Mouse (Mus musculus) lung, postnatal 0 days (tissue): ENCODE measurements at regions not wholly inside any gene's neighbourhood (a gene's known extent, or its start where the extent isn't known, plus 50 kb on each side); places are given as distances from the start of the nearest gene placed in this dataset.

Source experiments
- ATAC-seq: fragments of 200-750 bp; cut with Nextera tagmentation; 2 replicates; pipeline ENCODE4 v1.8.0; 2017; ENCODE audit warnings: moderate library complexity
- DNase-seq: peaks from one replicate; pipeline ENCODE4 v3.0.0-alpha.2; 2016; ENCODE audit warnings: low spot score
- H3K27ac ChIP-seq: fragments of 300-500 bp; sonication (generic); 2 replicates; pipeline ENCODE4 v1.5.1; 2014; ENCODE audit warnings: antibody characterized with exemption, mild to moderate bottlenecking, low read length, mixed read lengths
- H3K27me3 ChIP-seq: fragments of 300-500 bp; sonication (generic); replicated peaks from 2 replicates; pipeline ENCODE4 v1.6.1; 2014; ENCODE audit warnings: low read length, mixed read lengths; ENCODE audit not compliant: insufficient read depth
- H3K36me3 ChIP-seq: fragments of 300-500 bp; sonication (generic); 2 replicates; pipeline ENCODE4 v1.6.1; 2014; ENCODE audit warnings: low read length, mixed read lengths; ENCODE audit not compliant: insufficient read depth
- H3K4me1 ChIP-seq: fragments of 300-500 bp; sonication (generic); 2 replicates; pipeline ENCODE4 v1.6.1; 2014; ENCODE audit warnings: antibody characterized with exemption, low read depth, low read length, mixed read lengths; ENCODE audit not compliant: insufficient read depth
- H3K4me2 ChIP-seq: fragments of 300-500 bp; sonication (generic); replicated peaks from 2 replicates; pipeline ENCODE4 v1.6.1; 2014; ENCODE audit warnings: low read depth, mild to moderate bottlenecking, low read length, moderate library complexity, mixed read lengths
- H3K4me3 ChIP-seq: fragments of 300-500 bp; sonication (generic); 2 replicates; pipeline ENCODE4 v1.5.1; 2014; ENCODE audit warnings: low read depth, low read length
- H3K9ac ChIP-seq: fragments of 300-500 bp; sonication (generic); replicated peaks from 2 replicates; pipeline ENCODE4 v1.6.1; 2014; ENCODE audit warnings: low read depth, mild to moderate bottlenecking
- H3K9me3 ChIP-seq: fragments of 300-500 bp; sonication (generic); 2 replicates; pipeline ENCODE4 v1.6.1; 2016; ENCODE audit warnings: low read length, mixed read lengths
- CTCF ChIP-seq: IDR thresholded peaks from 2 replicates; pipeline ENCODE4 v1.5.1; 2016; ENCODE audit warnings: antibody characterized with exemption, mild to moderate bottlenecking
- EP300 ChIP-seq: IDR thresholded peaks from 2 replicates; pipeline ENCODE4 v1.6.1; 2016; ENCODE audit warnings: antibody characterized with exemption, mild to moderate bottlenecking, control low read depth
- whole genome bisulfite sequencing: fragments of 180-500 bp; shearing (Covaris S2); extraction: QIAGEN DNeasy Blood & Tissue Kit; methylation state at CpG from one replicate; pipeline ENCODE4 v1.1.7; 2014; 5-methylcytosine and 5-hydroxymethylcytosine counted together

- no peaks in the 10 kb centered on the region for H3K27me3 ChIP-seq
- H3K36me3 ChIP-seq, result no peaks in the 10 kb centered on the region
- no peak overlapping the region for H3K4me2 ChIP-seq
- 75% methylated on average over 5 of the region's 5 CpGs for WGBS
- no peak overlapping the region for H3K9ac ChIP-seq
- H3K27ac ChIP-seq, result no peak overlapping the region
- H3K4me1 ChIP-seq, result no peaks in the 10 kb centered on the region
- TF ChIP-seq EP300, result no peak
- TF ChIP-seq CTCF, result no peak
- DNase-seq (no peak), ATAC-seq (no peak)
- H3K4me3 ChIP-seq, result no peak overlapping the region
- no peaks in the 10 kb centered on the region for H3K9me3 ChIP-seq
These were observed 125.0 kb downstream of the Gm45692 start for GRCm38 (mm10) chr8:26244308-26244707.

GRCm38 (mm10) chr8:26255191-26255669, 135.9 kb downstream of the Gm45692 start:
- WGBS, result 30% methylated on average over 6 of the region's 6 CpGs
- Histone ChIP-seq H3K36me3 (no peaks in the 10 kb centered on the region), H3K27ac (no peak overlapping the region), H3K9me3 (no peaks in the 10 kb centered on the region; the same call in 1 of the 2 replicates), H3K4me1 (no peaks in the 10 kb centered on the region), H3K27me3 (no peaks in the 10 kb centered on the region), H3K4me2 (no peak overlapping the region), H3K4me3 (no peak overlapping the region), H3K9ac (no peak overlapping the region)
- no peak for DNase-seq
- no peak for ATAC-seq
- TF ChIP-seq EP300, result no peak
- no peak for TF ChIP-seq CTCF

DNA sequence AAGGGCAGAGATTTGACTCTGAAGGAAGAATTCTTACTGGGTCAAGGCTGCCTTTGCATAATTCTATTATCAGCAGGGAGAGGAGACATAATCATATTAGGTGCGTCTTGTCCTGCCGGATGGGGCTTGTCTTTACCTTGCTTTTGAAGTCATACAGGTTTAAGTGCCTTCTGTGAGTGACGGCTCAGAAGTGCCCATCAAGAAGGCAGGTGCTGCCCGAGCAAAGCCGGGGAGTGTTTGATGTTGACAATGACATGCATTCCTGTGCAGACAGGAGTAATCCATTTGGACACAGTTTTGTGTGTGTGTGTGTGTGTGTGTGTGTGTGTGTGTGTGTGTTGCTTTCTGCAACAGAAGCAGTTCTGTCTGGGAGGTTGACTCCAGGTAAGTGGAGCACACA, 141.0 kb downstream of the Gm45692 start:
- H3K4me2 ChIP-seq, result no peak overlapping the region
- H3K9me3 ChIP-seq, result no peaks in the 10 kb centered on the region
- no peaks in the 10 kb centered on the region for H3K27me3 ChIP-seq
- H3K4me1 ChIP-seq, result no peaks in the 10 kb centered on the region
- no peak for TF ChIP-seq EP300
- TF ChIP-seq CTCF, result no peak
- ATAC-seq (no peak), DNase-seq (no peak)
- no peak overlapping the region for H3K4me3 ChIP-seq
- no peak overlapping the region for H3K27ac ChIP-seq
- no peak overlapping the region for H3K9ac ChIP-seq
- 39% methylated on average over 5 of the region's 5 CpGs for WGBS
- H3K36me3 ChIP-seq, result no peaks in the 10 kb centered on the region

- H3K4me2 ChIP-seq, result no peak overlapping the region
- 53% methylated on average over 10 of the region's 10 CpGs for WGBS
- H3K27ac ChIP-seq, result no peak overlapping the region
- DNase-seq (peak; percentile 17), ATAC-seq (no peak)
- no peaks in the 10 kb centered on the region for H3K36me3 ChIP-seq
- no peak overlapping the region for H3K4me3 ChIP-seq
- H3K9me3 ChIP-seq, result no peaks in the 10 kb centered on the region
- no peak overlapping the region for H3K9ac ChIP-seq
- TF ChIP-seq CTCF, result no peak
- no peak for TF ChIP-seq EP300
- no peaks in the 10 kb centered on the region for H3K4me1 ChIP-seq
- H3K27me3 ChIP-seq, result no peaks in the 10 kb centered on the region
These were observed 143.2 kb downstream of the Gm45692 start for GRCm38 (mm10) chr8:26262536-26262935.

DNA sequence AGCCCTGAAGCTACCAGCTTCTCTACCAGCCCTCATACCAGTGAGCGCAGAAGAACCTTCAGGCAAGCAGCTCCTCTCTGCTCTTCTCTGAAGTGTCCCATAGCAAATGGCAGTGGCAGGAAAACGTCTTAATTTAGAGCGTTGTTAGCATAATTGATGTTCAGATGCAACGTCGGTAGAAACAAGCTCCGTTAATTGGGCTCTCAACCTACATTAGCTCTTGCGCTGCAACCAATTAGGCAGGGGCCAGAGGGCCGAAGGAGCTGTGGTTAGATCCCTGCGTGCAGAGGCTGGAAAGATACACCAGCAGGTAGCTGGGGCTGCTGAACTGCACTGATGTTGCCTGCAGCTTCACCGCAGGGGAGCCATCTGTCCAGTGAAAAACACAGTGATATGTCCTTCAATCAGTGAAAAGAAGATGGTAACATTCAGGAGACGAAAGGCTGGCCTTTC, 145.6 kb downstream of the Gm45692 start:
- Histone ChIP-seq H3K4me1 (no peaks in the 10 kb centered on the region), H3K27me3 (no peaks in the 10 kb centered on the region), H3K27ac (no peak overlapping the region), H3K4me3 (no peak overlapping the region), H3K36me3 (no peaks in the 10 kb centered on the region), H3K9me3 (no peaks in the 10 kb centered on the region), H3K9ac (no peak overlapping the region), H3K4me2 (no peak overlapping the region)
- ATAC-seq, result no peak
- WGBS, result 69% methylated on average over 11 of the region's 11 CpGs
- DNase-seq, result no peak
- TF ChIP-seq EP300 (no peak), CTCF (no peak)

GRCm38 (mm10) chr8:26265366-26265765, 146.0 kb downstream of the Gm45692 start:
- Histone ChIP-seq H3K9me3 (no peaks in the 10 kb centered on the region), H3K4me2 (no peak overlapping the region), H3K9ac (no peak overlapping the region), H3K4me3 (no peak overlapping the region), H3K27me3 (no peaks in the 10 kb centered on the region), H3K4me1 (no peaks in the 10 kb centered on the region), H3K27ac (no peak overlapping the region), H3K36me3 (no peaks in the 10 kb centered on the region)
- 59% methylated on average over 8 of the region's 8 CpGs for WGBS
- ATAC-seq, result no peak
- TF ChIP-seq CTCF, result no peak
- no peak for TF ChIP-seq EP300
- DNase-seq, result peak; percentile 18

DNA sequence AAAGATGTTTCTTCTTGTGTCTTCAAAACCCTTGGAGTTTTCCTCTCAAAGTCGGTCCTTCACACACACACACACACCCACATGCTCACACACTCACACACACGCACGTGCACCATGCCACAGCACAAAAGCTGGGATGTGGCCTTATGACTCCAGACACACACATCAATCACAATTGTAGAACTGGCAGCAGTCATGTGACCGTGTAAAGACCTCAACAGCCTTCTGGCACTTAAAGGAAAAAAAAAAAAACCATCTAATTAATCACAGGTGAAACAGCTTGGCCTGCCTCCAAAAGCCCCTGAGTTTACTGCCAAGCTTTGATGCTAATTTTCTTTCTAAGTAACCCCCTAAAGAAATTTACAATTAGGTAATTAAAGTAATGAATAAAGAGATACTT, 147.1 kb downstream of the Gm45692 start:
- Histone ChIP-seq H3K4me1 (no peaks in the 10 kb centered on the region), H3K36me3 (no peaks in the 10 kb centered on the region), H3K27me3 (no peaks in the 10 kb centered on the region), H3K4me3 (no peak overlapping the region), H3K27ac (no peak overlapping the region), H3K4me2 (no peak overlapping the region), H3K9ac (no peak overlapping the region), H3K9me3 (no peaks in the 10 kb centered on the region)
- WGBS, result 36% methylated on average over 4 of the region's 4 CpGs
- DNase-seq, result no peak
- TF ChIP-seq EP300 (no peak), CTCF (no peak)
- no peak for ATAC-seq
